Mouse (Mus musculus) c-Kit-positive CD71-negative TER-119-negative erythroid progenitor cells, embryonic 14.5 days (primary cell): ENCODE data around the gene Irf2bp2.

Experiments
- DNase-seq: peaks from one replicate; pipeline ENCODE4 v3.0.0-alpha.2; 2013; ENCODE audit warnings: low read depth

Gene Irf2bp2

DNA sequence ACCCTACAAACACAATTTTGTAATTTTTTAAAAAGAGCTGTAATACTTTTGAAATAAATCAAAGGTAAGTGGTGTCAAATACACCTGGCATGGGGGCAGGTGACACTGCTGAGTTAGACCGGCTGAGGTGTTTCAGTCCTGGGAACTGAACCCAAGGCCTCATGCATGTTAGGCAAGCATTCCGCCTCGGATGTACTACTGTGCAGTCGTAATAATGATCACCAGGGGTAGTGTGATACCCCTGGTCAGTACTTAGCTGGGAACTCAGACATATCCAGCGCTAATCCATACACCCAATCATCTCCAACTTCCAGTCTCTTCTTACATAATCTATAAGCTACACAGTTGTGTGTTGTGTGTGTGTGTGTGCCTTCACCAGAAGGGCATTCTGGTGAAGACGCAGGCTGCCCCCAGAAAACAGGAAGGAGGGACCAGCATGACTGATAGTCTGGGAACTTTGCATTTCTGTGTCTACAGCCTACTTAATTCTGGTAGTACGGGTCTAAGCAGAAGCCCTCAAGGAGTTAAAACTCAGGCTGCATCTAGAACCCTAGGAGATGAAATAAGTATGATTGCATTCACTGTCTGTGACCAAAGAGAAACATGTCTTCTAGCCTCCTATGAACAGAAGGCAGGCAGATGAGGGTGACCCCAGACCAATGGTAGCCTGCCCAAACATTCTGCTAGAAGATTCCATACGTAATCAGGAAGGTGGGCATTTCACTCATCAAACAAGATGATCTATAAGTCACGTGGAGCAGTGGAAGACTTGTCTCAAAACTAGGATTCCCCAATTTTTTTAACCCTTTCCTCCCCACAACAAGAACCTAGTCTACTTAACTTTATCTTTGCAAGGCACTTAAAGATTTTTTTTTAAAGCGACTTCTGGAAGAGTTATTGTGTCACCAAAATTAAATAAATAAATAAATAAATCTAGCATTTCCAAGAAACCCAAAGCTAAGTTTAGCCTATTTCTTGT, 6.9 kb downstream of the Irf2bp2 start:
- no peak for DNase-seq

DNA sequence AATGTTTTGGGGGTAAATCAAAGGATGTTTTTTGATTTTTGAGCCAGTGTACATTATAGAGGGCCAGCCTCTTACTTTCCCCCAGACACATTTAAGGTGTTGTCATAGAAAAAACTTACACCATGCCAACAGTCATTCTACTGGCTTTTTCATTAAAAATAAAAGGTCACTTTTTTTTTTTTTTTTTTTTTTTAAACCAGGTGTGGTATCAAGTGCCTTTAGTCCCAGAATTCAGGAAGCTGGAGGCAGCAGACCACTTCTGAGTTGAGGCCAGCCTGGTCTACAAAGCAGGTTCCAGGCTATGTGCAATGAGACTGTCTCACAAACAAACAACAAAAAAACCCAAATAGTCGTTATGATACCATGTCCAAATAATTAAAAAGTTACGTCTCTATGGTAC, 7.7 kb downstream of the Irf2bp2 start:
- DNase-seq: no peak

DNA sequence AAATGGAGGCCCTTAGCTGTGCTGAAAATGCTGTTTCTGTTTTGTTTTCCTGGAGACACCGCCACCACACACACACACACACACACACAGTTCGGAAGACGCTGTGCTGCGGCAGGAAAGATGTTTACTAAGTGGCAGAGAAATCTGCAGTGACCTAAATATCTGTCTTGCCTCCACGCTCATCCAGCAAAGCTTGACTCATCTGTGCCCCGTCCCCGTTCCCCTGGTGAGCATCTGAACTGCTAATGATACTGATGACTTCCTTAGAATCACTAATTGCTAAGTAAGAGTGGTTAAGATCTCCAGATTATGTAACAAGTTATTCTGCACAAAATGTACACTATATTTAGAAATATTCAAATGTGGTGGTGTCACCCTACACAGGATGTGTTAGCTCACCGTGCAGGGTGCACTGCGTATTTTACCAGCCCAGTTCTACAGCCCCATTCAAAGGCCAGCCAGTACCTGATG, 8.2 kb downstream of the Irf2bp2 start:
- no peak for DNase-seq

DNA sequence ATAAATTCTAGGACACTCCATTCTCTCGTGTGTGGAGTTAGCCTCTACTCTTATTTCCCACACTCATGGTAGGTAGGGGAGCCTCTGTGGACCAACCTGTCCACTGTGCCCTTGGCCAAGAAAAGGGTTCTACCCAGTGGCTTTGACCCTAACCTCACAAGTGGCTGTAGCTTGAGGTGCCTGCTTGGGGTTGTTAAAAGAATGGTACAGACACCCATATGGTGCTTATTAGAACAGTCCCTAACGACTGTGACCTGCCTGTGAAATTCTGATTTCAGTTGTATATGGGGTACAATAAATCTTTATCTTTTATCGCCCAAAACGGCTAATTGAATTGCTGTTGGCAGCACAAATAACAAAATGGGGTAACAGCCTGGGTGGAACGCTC, 8.9 kb downstream of the Irf2bp2 start:
- DNase-seq: no peak

DNA sequence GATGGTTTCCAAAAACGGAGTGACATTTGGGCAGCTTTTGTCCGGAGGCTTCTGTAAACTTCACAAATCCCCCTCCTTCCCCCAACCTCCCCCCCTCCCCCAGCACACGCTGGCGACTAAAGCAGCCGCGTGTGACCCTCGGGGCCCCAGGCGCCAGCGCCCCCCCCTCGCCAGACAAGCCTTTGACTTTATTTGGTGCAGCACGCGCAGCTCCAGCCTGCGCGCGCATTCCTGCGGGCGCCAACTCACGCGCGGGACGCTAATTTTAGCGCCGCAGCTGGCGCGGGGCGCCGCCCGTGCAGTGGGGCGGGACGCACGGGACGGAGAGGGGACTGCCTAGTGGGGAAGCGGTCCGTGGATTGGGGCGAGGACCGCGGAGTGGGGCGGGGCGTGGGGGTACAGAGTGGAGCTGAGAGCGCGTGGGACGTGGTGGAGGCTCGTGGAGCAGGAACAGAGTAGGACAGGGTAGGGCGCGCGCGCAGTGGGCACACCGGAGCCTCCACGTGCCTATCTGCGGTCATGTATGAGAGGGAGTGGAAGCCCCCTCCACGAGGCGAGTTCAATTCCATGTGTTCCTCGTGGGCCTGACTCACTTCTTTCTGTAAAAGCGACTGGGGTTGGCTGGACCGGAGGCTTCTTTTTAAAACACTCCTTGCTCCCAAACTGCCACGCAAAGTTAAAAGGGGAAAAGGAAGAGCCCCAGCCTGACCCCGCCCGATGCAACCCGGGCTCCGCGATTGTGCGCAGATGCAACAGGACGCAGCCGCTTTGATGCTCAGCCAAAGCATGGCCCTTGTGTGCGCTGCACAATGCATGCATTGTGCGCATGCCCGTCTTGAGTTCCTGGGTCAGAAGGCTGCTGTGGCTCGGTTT, 9.6 kb downstream of the Irf2bp2 start:
- DNase-seq: no peak

DNA sequence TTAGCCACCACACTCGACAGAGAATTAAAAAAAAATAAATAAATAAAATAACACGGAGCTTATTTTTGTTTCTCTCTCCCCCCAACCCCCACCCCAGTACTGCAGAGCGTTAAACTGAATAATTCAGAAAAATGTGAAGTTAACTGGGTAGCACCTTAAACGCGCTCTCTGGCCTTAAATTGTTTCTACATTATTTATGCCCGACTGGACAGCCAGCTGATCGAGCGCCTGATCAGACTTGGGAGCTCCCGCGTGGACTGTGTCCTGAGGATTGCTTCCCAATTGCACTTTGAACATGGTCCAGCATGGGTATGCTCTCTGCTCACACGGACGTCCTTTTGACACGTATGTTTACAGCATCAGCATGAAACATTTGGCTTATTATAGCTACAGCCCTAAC, 10.3 kb downstream of the Irf2bp2 start:
- DNase-seq: no peak

DNA sequence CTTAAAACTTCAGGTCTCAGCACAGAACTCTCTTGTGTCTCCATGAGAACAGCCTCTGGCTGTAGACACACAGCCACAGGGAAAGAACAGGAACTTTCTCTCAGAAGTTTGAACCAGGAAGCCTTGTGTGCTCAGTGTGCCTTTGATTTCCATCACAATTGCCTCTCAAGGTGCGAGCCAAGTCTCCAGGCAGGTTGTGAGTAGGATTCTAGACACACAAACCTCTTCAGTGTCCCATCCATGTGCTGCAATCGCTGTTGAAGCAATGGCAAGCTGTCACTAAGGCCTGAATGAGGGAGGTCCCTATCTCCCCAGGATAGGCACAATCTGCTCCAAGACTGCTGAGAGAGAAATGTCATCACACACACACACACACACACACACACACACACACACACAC, 10.8 kb downstream of the Irf2bp2 start:
- DNase-seq: no peak

DNA sequence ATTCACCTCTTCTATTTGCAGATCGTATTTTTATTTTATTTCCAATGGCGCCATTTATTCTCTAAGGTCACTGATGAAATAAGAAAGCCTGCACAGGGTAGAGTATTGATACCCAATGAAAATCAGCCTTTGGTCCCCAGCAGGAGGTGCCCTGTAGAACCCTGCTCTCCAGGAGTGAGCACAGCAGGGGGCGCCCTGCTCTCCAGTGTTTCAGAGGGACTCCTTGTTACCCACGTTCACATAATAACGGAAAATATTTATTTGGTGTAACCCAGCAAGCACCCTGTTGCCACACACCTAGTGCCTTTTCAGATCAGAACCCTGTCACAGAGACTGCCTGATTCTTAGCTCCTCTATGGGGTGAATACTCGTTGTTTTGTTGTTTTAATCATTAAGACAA, 11.3 kb downstream of the Irf2bp2 start:
- DNase-seq: no peak

DNA sequence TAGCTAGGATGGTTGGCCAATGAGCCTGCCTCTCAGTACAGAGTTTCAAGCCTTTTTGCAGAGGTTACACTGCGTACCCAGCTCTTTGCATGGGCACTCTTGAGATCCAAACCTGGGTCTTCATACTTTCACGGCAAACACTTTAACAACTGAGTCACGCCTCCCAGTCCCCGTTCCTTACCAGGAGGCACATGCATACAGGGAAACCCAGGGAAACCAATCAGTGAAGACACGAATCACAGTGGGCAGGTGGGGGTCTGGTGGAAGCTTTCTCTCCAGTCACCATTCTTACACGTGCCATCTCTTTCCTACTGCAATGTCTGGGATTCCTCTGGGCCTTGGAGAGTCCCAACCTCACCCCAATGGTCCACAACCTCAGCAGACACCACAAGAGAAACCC, 12.1 kb downstream of the Irf2bp2 start:
- DNase-seq: no peak

DNA sequence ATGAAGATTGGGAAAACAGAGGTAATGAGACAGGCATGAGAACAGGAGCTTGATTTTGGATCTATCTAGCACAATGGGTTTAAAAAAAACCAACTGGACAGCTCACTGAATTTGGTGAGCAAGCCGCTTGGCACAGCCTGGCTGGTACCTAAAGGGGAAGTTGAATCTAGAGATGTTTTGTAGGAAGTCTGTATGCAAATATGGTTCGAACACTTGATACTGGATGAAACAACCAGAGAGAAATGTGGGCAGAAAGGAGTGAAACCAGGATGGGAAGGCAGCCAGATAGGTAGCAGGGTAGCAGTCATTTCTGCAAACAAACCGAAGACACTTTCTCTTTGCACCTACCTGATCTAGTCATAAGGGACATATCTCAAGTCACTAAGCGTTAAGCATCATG, 13.0 kb downstream of the Irf2bp2 start:
- no peak for DNase-seq

DNA sequence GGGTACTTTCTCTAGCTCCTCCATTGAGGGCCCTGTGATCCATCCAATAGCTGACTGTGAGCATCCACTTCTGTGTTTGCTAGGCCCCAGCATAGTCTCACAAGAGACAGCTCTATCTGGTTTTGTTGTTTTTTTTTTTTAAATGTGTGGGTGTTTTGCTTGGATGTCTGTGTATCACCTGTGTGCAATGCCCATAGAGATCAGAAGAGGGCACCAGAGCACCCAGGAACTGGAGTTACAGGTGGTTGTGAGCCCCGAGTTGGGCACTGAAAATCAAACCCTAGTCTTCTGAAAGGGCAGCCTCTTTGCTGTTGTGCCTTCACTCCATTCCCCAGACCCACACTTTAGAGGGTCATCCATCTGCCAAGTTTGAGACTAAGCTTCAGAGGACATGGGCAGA, 13.7 kb downstream of the Irf2bp2 start:
- DNase-seq: no peak

DNA sequence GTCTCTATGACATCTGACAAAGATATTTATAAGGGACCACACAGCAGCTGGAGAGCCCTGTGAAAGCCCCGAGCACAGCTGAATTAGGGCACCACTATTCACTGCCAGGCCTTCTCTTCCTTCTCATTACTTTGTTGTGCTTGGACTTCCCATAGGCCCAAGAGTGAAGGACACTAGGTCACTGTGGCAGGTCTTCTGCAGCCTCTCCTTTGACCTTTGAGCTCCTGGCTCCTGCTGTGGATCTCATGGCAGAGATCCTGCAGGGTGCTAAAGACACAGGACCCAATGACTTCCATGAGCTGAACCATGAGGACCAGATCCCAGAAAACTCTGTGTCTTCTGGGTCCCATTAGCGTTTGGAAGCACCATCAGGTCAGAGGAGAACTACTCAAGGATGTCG, 15.1 kb downstream of the Irf2bp2 start:
- no peak for DNase-seq

DNA sequence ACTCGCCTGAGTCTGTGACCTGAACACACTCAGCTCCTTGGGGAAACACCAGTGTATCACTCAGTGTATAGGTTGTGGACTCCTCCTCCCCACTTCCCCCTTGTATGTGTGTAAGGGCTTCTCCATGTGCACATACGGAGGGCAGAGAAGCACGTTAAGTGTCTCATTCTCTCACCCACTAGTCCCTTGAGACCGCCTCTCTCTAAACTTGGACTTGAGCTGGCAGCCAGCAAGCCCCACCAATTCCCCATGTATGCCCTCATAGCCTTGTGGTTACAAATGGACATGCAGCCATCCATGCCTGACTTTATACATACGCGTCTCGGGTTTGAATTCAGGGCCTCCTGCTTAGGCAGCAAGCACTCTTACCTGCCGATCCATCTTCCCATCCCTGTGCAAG, 16.9 kb downstream of the Irf2bp2 start:
- DNase-seq: no peak

DNA sequence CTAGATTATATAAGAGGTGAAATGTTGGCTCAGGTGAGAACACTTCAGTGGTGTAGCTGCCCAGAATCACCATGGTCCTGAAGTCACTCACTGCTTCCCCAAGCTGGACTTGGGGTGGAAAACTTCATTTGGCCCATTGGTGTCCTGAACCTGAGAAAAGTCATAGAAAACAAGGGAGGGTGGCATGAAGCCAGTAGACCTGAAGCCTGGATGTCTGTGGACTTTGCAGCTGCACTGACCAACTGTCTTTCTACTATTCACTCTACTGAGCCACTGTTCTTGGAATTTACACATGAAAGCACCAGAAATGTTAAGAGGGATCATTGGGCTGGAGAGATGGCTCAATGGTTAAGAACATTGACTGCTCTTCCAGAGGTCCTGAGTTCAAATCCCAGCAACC, 17.7 kb downstream of the Irf2bp2 start:
- no peak for DNase-seq

DNA sequence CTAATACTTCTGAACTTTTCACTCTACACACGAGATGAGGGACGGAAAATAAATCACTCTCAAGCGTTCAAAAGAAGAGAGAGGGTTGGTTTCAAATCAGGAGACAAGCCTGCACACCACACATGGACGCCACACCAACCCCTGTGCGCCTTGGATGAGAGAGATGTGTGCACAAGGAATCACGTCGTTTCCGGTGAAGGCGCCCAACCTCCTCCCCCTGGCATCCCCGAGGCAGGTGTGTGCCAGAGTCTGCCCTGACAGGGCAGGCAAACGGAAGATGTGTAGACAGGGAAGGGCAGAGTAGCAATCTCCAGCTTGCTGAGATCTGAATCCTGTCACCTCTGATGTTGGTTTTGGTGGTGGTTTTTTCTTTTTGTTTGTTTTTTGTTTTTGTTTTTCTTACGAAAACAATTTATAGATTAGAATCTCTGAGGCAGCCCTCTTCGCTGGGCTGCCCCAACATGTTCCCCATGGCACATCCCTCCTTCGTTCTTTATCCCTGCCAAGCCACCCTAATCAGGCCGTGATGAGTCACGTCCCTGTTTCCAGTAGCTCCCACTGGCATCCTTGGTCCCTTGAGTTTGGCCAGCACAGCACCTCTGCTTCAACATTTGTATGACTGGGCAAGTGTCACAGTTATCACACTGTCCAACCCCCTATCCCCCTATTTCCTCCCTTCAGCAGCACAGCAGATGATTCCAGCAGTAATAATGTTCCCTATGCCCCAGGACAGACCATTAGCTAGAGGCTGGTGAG, 18.7 kb downstream of the Irf2bp2 start:
- DNase-seq: no peak

DNA sequence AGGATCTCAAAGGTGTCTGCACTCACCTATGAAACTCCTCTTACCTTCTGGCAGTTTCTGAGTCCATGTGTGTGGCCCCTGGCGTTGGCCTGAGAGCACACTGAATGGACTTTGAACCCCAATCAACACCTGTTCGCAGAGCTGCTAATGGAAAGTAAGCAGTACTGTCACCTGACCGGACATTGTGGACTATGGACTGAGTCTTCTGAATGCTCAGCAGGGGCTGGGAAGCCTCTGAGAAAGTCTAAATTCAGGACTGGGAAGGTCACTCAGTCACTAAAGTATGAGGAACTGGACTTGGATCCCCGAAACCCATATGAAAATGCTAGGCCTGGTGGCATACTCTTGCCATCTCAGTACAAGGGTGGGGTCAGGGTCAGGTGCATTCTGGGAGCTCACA, 19.9 kb downstream of the Irf2bp2 start:
- no peak for DNase-seq

DNA sequence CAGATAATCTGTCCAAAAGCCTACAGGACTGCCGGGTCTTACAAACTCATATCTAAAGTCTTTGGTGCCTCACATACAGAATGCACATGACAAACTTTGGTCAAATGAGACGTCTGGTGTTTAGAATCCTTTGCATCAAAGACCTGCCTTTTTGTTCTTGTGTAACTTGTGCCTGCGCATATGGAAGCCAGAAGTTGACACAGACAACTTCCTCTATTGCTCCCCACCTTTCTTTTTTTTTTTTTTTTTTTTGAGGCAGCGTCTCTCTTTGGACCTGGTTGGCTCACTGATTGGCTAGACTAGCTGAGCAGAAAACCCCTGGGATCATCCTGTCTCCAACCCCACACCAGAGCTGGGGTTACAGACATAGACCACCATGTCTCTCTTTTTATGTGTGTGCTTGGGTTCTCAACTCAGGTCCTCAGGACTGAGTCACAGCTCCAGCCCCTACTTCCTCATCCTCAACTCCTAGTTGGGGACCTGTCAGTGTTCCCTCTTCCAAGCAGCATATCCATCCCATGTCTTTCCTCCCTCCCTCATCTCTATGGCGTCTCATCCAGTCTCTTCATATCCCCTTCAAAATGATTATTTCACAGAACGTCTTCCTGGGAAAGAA, 20.6 kb downstream of the Irf2bp2 start:
- no peak for DNase-seq

DNA sequence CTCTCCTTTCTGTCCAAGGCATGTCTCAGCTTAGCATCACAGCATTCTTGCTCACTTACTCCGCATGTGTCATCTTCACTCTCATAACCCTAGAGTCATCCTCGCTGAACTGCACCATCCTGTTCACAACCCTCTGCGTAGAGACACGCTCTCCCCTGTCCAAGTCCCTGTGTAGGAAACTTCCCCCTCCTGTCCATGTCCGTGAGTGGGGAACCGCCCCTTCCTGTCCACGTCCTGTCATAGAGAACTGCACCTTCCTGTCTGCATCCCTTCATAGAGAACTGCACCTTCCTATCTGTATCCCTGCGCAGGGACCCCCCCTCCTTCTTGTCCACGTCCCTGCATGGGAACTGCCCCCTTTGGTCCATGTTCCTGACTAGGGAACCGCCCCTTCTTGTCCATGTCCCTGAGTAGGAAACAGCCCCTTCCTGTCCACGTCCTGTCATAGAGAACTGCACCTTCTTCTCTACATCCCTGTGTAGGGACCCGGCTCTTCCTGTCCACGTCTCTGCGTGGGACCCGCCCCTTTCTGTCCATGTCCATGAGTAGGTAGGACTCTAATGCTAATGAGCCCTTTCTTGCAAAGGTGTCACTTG, 22.6 kb downstream of the Irf2bp2 start:
- no peak for DNase-seq

DNA sequence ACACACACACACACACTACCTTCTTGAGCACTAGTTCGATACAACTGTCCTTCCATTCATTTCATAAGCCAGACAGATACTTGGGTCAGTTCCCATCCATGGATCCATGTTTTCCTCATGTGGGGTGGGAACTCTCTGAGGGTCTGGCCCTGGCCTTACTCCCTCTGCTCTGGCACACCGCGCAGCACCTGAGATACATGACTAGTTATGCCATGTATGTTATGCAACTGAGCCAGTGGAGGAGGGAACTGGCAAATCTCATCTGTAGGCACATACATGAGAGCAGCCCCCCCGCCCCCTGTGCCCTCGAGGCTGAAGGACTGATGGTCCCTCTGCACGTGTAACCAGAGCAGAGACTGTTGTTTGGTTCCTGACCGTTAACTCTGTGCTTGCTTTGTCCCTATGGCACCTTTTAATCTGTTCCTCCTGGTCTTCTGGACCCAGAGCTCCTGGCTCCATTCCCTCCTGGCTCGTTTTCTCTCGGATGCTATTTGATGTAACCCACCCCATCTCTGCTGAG, 23.2 kb downstream of the Irf2bp2 start:
- DNase-seq: no peak

DNA sequence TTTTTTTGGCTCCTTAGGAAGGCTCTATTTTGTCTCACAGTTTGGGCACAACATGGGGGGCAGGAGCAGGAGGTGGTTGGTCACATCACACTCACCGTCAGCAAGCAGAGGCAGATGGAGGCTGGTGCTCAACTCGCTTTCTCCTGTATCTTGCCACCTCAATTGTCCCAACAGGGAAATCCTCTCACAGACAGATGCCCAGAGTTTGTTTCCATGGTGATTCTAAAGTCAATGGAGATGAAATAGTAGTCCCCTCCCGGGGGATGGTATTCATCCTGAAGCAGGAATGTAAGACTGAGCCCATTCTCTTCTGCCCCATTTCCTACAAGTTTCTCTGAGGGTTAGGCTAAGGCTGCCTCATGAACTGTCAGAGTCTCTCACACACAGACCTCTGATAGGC, 23.7 kb downstream of the Irf2bp2 start:
- DNase-seq: no peak

DNA sequence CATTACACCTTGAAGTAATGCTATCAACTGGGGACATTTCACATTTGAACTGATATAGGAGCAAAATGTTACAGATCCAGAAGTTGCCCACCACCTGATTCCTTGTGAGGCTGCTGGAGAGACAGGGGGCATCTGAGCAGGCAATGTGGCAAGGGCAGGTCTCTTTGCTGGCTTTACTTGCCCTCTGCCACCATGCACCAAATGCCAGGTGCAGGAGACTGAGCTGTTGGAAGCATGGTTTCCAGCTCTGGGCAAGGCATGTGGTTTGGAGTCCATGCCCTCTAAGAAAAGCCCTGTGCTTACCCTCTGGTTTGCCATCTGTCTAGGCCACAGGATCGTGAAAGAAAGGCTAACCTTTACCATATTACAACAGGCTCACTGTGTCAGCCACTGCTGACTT, 24.1 kb downstream of the Irf2bp2 start:
- no peak for DNase-seq
